In the genomic region with DNA sequence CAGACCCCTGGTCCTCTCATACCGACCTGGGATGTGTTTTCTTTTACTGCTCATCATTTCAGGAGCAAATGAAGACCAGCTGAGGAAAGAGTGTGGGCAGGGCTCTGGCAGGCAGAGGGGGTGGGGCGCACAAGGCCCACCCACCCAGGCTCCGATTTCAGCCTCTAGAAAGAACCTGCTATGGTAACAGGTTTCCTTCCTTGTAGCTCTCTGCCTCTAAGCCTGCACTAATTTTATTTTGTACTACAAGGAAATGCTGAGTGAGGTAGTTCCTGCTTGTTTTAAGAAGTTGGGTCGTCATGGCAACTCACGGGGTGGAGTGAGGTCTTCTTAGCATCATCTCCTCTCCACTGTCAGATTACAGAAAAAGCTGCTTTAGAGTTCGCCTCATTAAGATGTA, we compare ENCODE assay signal across 11 mouse cellular contexts.
A peak's percentile ranks its signal among the peaks of the same experiment; 100 is the strongest.
DNase-seq lines count a peak whose midpoint lies in the region; ATAC-seq and TF ChIP-seq lines count a peak whose summit lies in the region.
"Had no signal": no experiment of that assay in that cellular context is flagged by ENCODE, and none has a peak within 500 bp of the region (broad histone marks: within the 10 kb centered on the region; RNA-seq: fewer than 3 reads in every experiment).

No protein-coding gene starts in this region.

- no peaks in the 10 kb centered on the region for H3K4me1 ChIP-seq in testis, adult 2 months (ENCODE audit: control insufficient read depth, insufficient read depth, low read length)

- TF ChIP-seq CTCF in testis, adult 2 months (IDR thresholded peaks at IDR 0.05; ENCODE audit: control insufficient read depth, insufficient read depth, insufficient replicate concordance, low read depth, low read length): no peak

- no peak overlapping the region for H3K27ac ChIP-seq in testis, adult 2 months (ENCODE audit: control insufficient read depth, insufficient read depth, low read depth, low read length)
- H3K27ac ChIP-seq: forebrain, embryonic 10.5 days; lung, embryonic 15.5 days had no signal

- no peaks in the 10 kb centered on the region for H3K27me3 ChIP-seq in testis, adult 2 months (ENCODE audit: control insufficient read depth, insufficient read depth, low read length)
- H3K27me3 ChIP-seq: lung, embryonic 15.5 days had no signal

- H3K36me3 ChIP-seq in testis, adult 2 months (ENCODE audit: control insufficient read depth, insufficient read depth, low read length): no peaks in the 10 kb centered on the region
- H3K36me3 ChIP-seq: forebrain, embryonic 10.5 days; lung, embryonic 15.5 days had no signal

- peak overlapping the region; percentile 84 for H3K4me3 ChIP-seq in testis, adult 2 months (ENCODE audit: control insufficient read depth, low read depth, low read length)
- H3K4me3 ChIP-seq: forebrain, embryonic 10.5 days; lung, embryonic 15.5 days had no signal

- intact Hi-C loops in gastrocnemius, postnatal 14 days (cut with DNase I; ENCODE audit: low total_unique reads): no loop called here
- intact Hi-C loops in left cerebral cortex, postnatal 36 days (cut with DNase I): no loop called here

- TF ChIP-seq POLR2A in testis, adult 2 months (IDR thresholded peaks at IDR 0.05; ENCODE audit: control insufficient read depth, low read depth, low read length): no peak

- no peak for ATAC-seq in megakaryocyte-erythroid progenitor cell, adult 5-6 weeks (replicated peaks; ENCODE audit: low FRiP score, low TSS enrichment, poor library complexity, severe bottlenecking)

- DNase-seq in gastrocnemius, postnatal 14 days: peak; percentile 19
- DNase-seq in gastrocnemius, adult 8-10 months (ENCODE audit: low spot score in 2 of 2): no peak
- DNase-seq in testis, postnatal 10 days (ENCODE audit: low spot score): no peak
- DNase-seq in left cerebral cortex, postnatal 36 days (ENCODE audit: low spot score in 2 of 2): peak; percentile 39 to 44
- no peak for DNase-seq in natural killer cell, adult 2 months (ENCODE audit: low spot score in 2 of 2)
- no peak for DNase-seq in heart, adult 11 months
- DNase-seq: thymus, adult 2 months had no signal

Comparison
In these comparisons a context has a peak if more than half of its experiments do, and no peak if none do; other contexts are left out.
1. DNase-seq: peak in gastrocnemius, postnatal 14 days (single experiment) and left cerebral cortex, postnatal 36 days (2 of 2); none in gastrocnemius, adult 8-10 months (0 of 2), testis, postnatal 10 days (single experiment), natural killer cell, adult 2 months (0 of 2) and heart, adult 11 months (single experiment).